Mouse (Mus musculus) heart, embryonic 14.5 days (tissue): Measurements from ENCODE around the gene Fam162b. TPM values are rescaled to one million over a fixed set of nuclear protein-coding genes. Genes with fewer than 3 reads are reported as not detected.
A peak's percentile ranks its signal among the peaks of the same experiment; 100 is the strongest.

Experiments
- ATAC-seq: fragments of 200-750 bp; cut with Nextera tagmentation; 2 replicates; pipeline ENCODE4 v1.8.0; 2017; ENCODE audit warnings: low read depth, moderate TSS enrichment; ENCODE audit not compliant: insufficient number of reproducible peaks, insufficient read depth, low FRiP score
- H3K27ac ChIP-seq, 2 experiments: fragments of 200-500 bp in 1 of 2; fragments of 300-500 bp in 1 of 2; sonication (generic) in 1 of 2; replicated peaks in 1 of 2; 2 replicates each; pipeline ENCODE4 v1.5.1; 2012 to 2014; ENCODE audit warnings: low read depth in 2 of 2, low read length in 2 of 2, control low read depth in 1 of 2, mild to moderate bottlenecking in 1 of 2, mixed read lengths in 1 of 2; ENCODE audit not compliant: control insufficient read depth in 1 of 2, insufficient read depth in 1 of 2
- H3K27me3 ChIP-seq: fragments of 300-500 bp; sonication (generic); 2 replicates; pipeline ENCODE4 v1.6.1; 2014; ENCODE audit warnings: mild to moderate bottlenecking, low read length, control low read depth; ENCODE audit not compliant: control insufficient read depth, insufficient read depth
- H3K36me3 ChIP-seq: fragments of 300-500 bp; sonication (generic); 2 replicates; pipeline ENCODE4 v1.6.1; 2014; ENCODE audit warnings: mild to moderate bottlenecking, control low read depth, low read length, mixed read lengths; ENCODE audit not compliant: control insufficient read depth, insufficient read depth
- H3K4me1 ChIP-seq, 2 experiments: fragments of 200-500 bp in 1 of 2; fragments of 300-500 bp in 1 of 2; sonication (generic) in 1 of 2; 2 replicates each; pipeline ENCODE4 v1.6.1; 2012 to 2014; ENCODE audit warnings: low read length in 2 of 2, control low read depth in 1 of 2, mixed read lengths in 1 of 2; ENCODE audit not compliant: control insufficient read depth in 2 of 2, insufficient read depth in 2 of 2
- H3K4me2 ChIP-seq: fragments of 300-500 bp; sonication (generic); 2 replicates; pipeline ENCODE4 v1.6.1; 2014; ENCODE audit warnings: mild to moderate bottlenecking, low read length
- H3K4me3 ChIP-seq, 2 experiments: fragments of 200-500 bp in 1 of 2; fragments of 300-500 bp in 1 of 2; sonication (generic) in 1 of 2; 2 replicates each; pipeline ENCODE4 v1.5.1; 2012 to 2014; ENCODE audit warnings: low read length in 2 of 2, mild to moderate bottlenecking in 2 of 2, control low read depth in 1 of 2, low read depth in 1 of 2, moderate library complexity in 1 of 2; ENCODE audit not compliant: control insufficient read depth in 1 of 2, insufficient read depth in 1 of 2
- H3K9ac ChIP-seq: fragments of 300-500 bp; sonication (generic); 2 replicates; pipeline ENCODE4 v1.6.1; 2014; ENCODE audit warnings: mild to moderate bottlenecking, low read length
- H3K9me3 ChIP-seq: fragments of 300-500 bp; sonication (generic); 2 replicates; pipeline ENCODE4 v1.6.1; 2016; ENCODE audit warnings: low read length, control low read depth; ENCODE audit not compliant: control insufficient read depth
- WGBS: fragments of 180-500 bp; shearing (Covaris S2); extraction: QIAGEN DNeasy Blood & Tissue Kit; methylation state at CpG from one replicate; pipeline ENCODE4 v1.1.7; 2014; 5-methylcytosine and 5-hydroxymethylcytosine counted together
- polyA plus RNA-seq: library from polyadenylated mRNA; unstranded; fragments of >200 nt; fragmentation: Nextera tagmentation; extraction: Ambion mirVana; gene quantifications from 2 replicates; pipeline ENCODE4 v1.2.1, GENCODE M21; 2014

Gene Fam162b
- polyA plus RNA-seq, 1 experiment from 2014 or later: not detected

- Histone ChIP-seq H3K36me3 (no peaks in the 10 kb centered on the region), H3K9ac (no peak overlapping the region), H3K27ac (no peak overlapping the region), H3K4me1 (no peaks in the 10 kb centered on the region), H3K27me3 (no peaks in the 10 kb centered on the region), H3K9me3 (no peaks in the 10 kb centered on the region), H3K4me3 (no peak overlapping the region), H3K4me2 (no peak overlapping the region)
- WGBS: 74% methylated on average over 9 of the region's 9 CpGs
- no peak for ATAC-seq
Measured at GRCm38 (mm10) chr10:51571225-51571996, 18.9 kb downstream of the Fam162b start.

GRCm38 (mm10) chr10:51556005-51556404, 34.3 kb downstream of the Fam162b start:
- H3K4me1 ChIP-seq: no peaks in the 10 kb centered on the region
- ATAC-seq: no peak
- no peak overlapping the region for H3K4me3 ChIP-seq
- H3K36me3 ChIP-seq: no peaks in the 10 kb centered on the region
- no peak overlapping the region for H3K4me2 ChIP-seq
- H3K27me3 ChIP-seq: no peaks in the 10 kb centered on the region
- H3K9me3 ChIP-seq: no peaks in the 10 kb centered on the region
- no peak overlapping the region for H3K9ac ChIP-seq
- no peak overlapping the region for H3K27ac ChIP-seq
- WGBS: 68% methylated on average over 1 of the region's 1 CpGs

- peak overlapping the region; percentile 70 for H3K9ac ChIP-seq
- no peaks in the 10 kb centered on the region for H3K4me1 ChIP-seq
- no peaks in the 10 kb centered on the region for H3K9me3 ChIP-seq
- ATAC-seq: peak; percentile 50; the same call in 1 of the 2 replicates
- H3K4me3 ChIP-seq: peak overlapping the region; percentile 50 to 53
- H3K27me3 ChIP-seq: no peaks in the 10 kb centered on the region
- H3K27ac ChIP-seq: no peak overlapping the region
- peak overlapping the region; percentile 91 for H3K4me2 ChIP-seq
- no peaks in the 10 kb centered on the region for H3K36me3 ChIP-seq
- WGBS: under 1% methylated on average over 16 of the region's 16 CpGs
Measured at GRCm38 (mm10) chr10:51553348-51554123, 36.8 kb downstream of the Fam162b start.

Other genes with a start within 250 kb of the Fam162b start
- gene Gm49339, start 109.9 kb downstream of the Fam162b start, polyA plus RNA-seq: 3.1 TPM in 1 of 2 replicates, not detected in the other
- 1.2 and 2.8 TPM in 2 replicates for gene Lilr4b, start 109.9 kb downstream of the Fam162b start, polyA plus RNA-seq
- gene Lilrb4a, start 99.6 kb downstream of the Fam162b start, polyA plus RNA-seq: 4.3 and 4.6 TPM in 2 replicates
- not detected in 2 replicates for gene Gprc6a, start 40.9 kb upstream of the Fam162b start, polyA plus RNA-seq
- not detected in 2 replicates for gene Rfx6, start 87.2 kb upstream of the Fam162b start, polyA plus RNA-seq